Mouse (Mus musculus) heart, postnatal 25 days (tissue): ENCODE measurements around the gene Tbata. TPM values are rescaled to one million over a fixed set of nuclear protein-coding genes. Genes with fewer than 3 reads are reported as not detected.

Experiments used
- DNase-seq: peaks from one replicate; pipeline ENCODE4 v3.0.0; 2022; ENCODE audit warnings: low spot score
- intact Hi-C: fragments of 180-260 bp; cut with DNase I; formaldehyde crosslinking; loops from one replicate; pipeline ENCODE4 v1.15.1; 2025
- total RNA-seq, 2 experiments: library from RNA; stranded (reverse); gene quantifications; 2 replicates each; pipeline ENCODE4 v1.2.3; 2021

Gene Tbata
- total RNA-seq, 2 experiments from 2014 or later: not detected

DNA sequence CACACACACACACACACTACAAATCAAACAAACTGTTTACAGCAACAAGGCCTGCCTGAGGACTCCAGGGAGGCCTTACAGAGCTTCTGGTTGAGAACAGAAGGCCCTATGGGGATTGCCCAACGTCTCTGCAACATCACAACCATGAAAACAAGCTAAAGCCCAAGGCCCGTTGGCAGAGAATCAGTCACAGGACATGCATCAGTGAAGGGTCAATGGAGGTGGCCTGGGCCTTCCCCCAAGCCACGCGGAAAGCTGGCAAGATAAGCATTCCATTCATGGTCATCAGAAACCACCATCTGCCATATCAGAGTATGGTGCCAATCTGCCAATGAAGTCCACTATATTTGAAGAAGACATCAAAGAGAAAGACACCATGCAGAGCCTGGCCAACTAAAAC lies 11.1 kb upstream of the Tbata start:
- no peak for DNase-seq
- intact Hi-C loops: no loop called here

DNA sequence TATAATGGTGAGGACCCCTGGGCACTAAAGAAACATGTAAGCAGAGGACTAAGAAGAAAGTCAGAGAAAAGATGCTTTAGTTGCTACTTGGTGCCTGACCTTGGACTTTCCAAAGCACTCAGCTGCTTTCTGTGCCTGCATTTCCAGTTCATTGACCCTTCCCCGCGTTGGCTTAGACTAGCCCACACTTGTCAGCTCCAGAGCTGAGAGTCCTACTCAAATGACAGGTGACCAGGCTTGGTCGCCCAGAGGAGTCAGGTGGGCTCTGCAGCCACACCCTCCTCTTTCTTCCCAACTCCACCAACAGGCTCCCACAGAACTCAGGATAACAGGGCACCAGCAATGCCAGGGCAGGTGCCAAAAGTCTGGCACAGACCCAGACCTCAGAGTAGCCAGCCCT lies 9.4 kb upstream of the Tbata start:
- intact Hi-C loops: no loop called here
- DNase-seq: no peak

DNA sequence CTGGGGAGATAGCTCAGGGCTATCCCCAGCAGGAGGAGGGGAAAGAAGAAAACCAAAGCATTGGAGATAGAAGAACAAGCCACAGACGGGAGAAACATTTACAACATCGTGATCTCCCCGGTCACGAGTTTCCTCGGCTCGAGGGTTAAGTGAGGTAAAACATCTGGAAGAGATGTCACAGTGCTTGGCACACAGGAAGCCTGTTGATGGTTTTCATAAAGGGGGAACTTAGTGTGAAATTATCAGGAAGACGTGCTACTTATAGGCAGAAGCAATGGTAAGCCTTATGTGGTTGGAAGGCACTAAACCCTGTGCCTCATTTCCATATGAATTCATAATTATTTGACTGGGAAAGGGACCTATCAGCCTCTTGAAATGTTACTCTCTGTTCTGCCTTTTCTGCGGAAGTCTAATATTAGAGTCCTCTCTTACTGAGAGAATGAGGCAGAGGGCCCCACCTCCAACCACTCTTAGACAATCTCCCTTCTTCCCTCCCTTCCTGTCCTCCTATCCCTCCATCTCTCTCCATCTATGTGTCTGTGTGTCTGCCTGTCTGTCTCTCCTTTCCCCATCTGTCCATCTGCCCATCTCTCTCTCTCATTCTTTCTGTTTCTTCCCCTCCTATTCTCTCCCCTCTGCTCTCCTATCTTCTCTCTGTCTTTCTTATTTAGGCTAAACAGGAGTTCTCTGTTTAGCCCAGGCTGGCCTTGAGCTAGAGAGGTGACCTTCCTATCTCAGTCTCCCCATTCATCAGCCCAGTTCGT lies 4.2 kb upstream of the Tbata start:
- DNase-seq: no peak
- intact Hi-C loops: no loop called here

DNA sequence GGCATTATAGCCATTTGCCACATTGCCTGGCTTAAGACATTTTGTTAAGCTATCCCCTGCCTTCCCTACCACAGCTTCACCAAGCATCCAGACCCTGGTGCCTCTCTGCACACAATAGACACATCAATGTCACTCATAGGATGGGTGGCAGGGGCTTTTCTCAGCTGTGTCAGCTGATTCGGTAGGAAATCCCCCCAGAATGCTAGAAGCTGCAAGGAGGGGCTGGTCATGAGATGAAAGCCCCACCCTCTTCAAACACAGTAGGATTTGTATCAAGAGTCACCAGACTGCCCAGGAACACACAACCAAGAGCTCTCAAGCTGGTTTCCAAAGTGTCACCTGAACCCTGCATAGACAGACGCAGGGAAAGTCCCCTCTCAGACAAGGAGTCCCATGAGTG lies 3.4 kb upstream of the Tbata start:
- intact Hi-C loops: no loop called here
- no peak for DNase-seq

DNA sequence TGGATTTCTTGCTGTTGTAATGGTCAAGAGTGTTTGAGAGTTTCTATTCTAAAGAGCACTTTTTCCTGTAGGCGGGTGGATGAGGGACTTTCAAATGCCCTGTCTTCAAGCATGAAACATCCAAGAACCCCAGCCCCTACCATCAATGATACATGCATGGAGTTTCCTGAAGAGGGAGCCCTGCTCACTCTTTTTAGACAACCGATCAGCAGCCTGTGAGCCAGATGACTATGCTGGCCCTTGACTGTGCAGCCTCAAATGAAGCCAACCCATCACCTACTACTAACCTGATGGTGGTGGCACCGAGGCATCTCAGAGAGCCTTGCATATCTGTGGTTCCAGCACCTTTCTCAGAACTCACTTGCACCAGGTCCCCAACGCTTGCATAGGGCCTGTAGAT lies 742 bp downstream of the Tbata start:
- no peak for DNase-seq
- intact Hi-C loops: no loop called here

DNA sequence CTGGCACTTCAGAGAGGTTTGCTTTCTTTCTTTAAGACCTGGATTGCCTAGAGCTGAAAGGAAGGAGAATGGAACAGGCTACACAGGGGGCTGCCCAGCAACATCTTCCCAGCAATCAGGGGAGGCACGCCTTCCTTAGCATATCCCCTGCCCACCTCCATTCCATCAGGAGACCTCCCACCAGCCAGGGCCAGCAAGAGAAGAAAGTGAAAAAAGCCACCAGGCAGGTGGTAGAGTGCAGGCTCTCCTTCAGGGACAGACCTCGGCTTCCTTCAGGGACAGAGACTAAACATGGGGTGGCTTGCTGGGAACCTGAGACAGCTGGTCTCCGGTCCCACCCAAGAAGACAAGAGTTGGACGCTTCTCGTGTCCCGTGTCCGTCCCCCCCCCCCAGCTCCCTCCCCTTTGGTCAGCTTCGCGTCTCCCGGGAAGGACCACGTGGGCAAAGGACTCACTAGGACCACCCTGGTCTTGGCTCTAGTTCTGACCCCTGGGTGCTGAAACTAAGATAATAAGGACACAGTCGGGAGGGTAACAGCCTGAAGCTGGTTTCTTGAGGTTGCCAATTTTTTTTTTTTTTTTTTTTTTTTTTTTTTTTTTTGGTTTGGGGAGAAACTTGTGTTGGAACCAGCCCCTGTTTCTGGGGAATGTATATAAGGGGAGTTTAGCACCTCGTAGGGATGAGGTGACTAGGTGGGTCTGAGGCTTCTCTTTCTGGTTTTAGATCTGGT lies 3.1 kb downstream of the Tbata start:
- intact Hi-C loops: no loop called here
- no peak for DNase-seq

DNA sequence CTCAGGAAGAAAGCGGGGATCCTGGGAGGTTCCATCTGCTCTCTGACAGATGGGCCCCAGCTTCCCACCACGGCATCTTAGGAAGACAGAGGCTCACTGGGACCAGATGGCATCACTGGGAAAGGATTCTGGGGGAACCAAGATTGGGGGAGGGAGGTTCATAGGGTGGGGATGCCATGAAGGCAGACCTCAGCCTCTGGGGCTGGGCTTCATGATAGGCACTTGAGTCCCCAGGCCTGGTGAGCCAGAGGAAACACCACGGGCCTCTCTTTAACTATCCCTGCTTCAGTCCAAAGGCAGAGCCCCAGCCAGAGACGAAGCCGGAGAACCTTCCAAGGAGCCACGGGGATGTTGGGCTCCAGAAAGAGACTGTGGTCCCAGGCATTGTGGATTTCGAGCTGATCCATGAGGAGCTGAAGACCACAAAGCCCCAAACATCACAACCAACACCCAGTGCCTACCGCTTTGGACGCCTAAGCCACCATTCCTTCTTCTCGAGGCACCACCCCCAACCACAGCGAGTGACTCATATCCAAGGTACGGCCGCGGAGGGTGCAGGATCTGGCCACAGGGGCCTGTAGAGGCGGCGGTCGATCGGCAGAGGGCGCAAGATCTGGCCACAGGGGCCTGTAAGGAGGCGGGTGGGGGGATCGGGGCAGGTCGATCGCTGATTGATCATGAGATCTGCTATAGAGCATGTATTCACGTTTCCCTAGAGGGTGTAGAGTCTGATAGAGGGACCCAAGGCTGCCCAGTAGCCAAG lies 3.9 kb downstream of the Tbata start:
- intact Hi-C loops: no loop called here
- DNase-seq: no peak

- no peak for DNase-seq
- intact Hi-C loops: no loop called here
These were observed 4.6 kb downstream of the Tbata start for GRCm38 (mm10) chr10:61176221-61176790.

GRCm38 (mm10) chr10:61177751-61178150 lies 6.0 kb downstream of the Tbata start:
- intact Hi-C loops: no loop called here

GRCm38 (mm10) chr10:61178687-61179086 lies 6.9 kb downstream of the Tbata start:
- intact Hi-C loops: no loop called here
- DNase-seq: no peak

More at GRCm38 (mm10) chr10:61177751-61178150, 6.0 kb downstream of the Tbata start:
- DNase-seq: no peak

DNA sequence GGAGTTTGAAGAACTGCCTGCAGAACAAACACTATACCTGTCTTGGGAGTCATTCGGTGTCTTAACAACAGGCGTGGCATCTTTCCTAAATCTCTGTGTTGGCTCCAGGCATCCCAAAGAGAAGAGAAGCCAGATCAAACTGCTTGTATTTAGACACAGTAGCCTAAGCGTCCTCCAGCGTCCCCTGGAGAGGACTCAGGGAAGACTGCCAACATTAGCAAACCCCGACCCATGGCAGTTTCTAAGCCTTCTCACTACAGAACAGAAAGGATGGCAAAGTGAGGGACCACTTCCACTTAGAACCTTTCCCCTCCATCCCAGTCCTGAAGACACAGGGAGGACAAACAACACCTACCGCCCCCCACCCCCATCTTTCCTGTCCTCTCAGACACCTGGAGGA lies 8.2 kb downstream of the Tbata start:
- DNase-seq: no peak
- intact Hi-C loops: no loop called here

DNA sequence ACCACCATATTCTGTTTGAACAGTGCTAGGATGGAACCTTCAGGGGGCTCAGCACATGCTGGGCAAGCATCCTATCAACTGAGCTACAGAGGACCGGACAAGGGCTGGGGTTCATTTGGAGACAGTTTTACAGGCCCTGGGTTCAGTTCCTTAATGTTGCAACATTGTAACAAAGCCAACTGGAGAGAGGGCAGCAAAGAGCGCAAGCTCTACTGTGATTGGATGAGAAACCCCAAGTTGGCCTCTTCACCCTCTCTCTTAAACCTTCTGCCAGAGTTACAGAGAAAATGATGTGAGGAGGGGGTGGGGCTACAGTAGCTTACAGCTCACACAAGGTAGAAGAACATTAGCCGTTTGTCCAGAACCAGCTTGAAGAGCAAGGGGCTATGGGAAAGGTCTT lies 15.2 kb downstream of the Tbata start:
- intact Hi-C loops: no loop called here
- no peak for DNase-seq

GRCm38 (mm10) chr10:61188010-61188409 lies 16.3 kb downstream of the Tbata start:
- intact Hi-C loops: no loop called here

GRCm38 (mm10) chr10:61194611-61195010 lies 22.9 kb downstream of the Tbata start:
- no peak for DNase-seq
- intact Hi-C loops: loop anchor here (5.0 to 10.0 kb wide), 2 partner anchors 208 to 410 kb away; no protein-coding TSS in a partner anchor

More at GRCm38 (mm10) chr10:61188010-61188409, 16.3 kb downstream of the Tbata start:
- DNase-seq: no peak

GRCm38 (mm10) chr10:61195216-61195615 lies 23.5 kb downstream of the Tbata start:
- intact Hi-C loops: loop anchor here (5.0 to 10.0 kb wide), 2 partner anchors 207 to 410 kb away; no protein-coding TSS in a partner anchor
- no peak for DNase-seq

- DNase-seq: no peak
- intact Hi-C loops: loop anchor here (5.0 to 10.0 kb wide), 2 partner anchors 206 to 409 kb away; no protein-coding TSS in a partner anchor
These were observed 24.1 kb downstream of the Tbata start for GRCm38 (mm10) chr10:61195718-61196291.

DNA sequence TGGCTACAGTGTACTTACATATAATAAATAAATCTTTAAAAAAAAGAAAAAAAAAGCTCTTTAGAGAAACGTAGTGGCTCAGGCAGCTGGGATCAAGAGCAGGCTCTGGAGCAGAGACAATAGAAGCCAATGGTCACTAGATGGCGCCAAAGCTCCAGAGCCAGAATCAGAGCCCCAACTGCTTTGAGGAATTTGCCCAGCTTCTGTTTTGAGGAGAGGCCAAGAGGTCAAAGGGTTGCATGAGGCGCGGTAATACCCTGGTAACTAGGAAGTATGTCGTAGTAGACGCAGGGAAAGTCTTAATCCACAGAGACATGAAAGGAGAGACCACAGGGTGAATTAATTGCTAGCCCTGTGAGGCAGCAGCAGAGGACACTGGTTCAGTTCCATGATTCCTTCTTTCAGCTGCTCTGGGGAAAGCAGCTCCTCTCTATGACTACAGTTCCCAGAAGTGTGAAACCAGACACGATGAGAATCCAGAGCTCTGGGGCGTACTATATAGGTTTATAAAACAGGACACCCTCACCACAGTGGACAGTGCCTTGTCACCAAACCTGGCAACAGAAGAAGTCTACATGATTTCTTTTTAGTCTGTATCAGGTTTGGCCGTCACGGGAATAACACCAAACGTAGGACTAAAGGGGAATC lies 27.9 kb downstream of the Tbata start:
- intact Hi-C loops: loop anchor here (1.0 to 10.0 kb wide), 4 partner anchors 137 to 455 kb away; no protein-coding TSS in a partner anchor
- peak; percentile 44 for DNase-seq

- intact Hi-C loops: loop anchor here (10.0 kb wide), 1 partner anchor 454 kb away; no protein-coding TSS in a partner anchor
- DNase-seq: no peak
These were observed 28.6 kb downstream of the Tbata start for GRCm38 (mm10) chr10:61200232-61200820.

DNA sequence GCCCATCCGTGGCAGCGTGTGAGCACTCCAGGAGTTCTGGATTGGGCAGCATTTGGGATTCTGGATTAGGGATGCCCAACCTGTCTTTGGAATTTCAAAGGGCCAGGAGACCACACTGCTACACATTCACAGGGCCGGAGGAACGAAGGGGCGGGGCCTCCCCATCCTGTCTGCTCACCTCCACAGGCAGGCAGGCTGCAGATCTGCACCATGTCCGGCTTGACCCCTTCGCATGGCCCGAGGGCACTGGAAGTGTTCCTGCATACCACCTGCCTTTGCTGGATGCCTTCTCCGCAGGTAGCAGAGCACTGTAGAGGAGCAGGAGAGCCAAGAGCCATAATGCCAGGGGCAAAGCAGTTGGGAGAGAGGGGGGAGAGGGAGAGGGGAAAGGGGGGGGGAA lies 29.2 kb downstream of the Tbata start:
- no peak for DNase-seq

More for the DNA sequence above, 29.2 kb downstream of the Tbata start:
- intact Hi-C loops: loop anchor here (10.0 kb wide), 1 partner anchor 454 kb away; no protein-coding TSS in a partner anchor
